Mouse (Mus musculus): ENCODE measurements around the gene Agfg2.

DNA sequence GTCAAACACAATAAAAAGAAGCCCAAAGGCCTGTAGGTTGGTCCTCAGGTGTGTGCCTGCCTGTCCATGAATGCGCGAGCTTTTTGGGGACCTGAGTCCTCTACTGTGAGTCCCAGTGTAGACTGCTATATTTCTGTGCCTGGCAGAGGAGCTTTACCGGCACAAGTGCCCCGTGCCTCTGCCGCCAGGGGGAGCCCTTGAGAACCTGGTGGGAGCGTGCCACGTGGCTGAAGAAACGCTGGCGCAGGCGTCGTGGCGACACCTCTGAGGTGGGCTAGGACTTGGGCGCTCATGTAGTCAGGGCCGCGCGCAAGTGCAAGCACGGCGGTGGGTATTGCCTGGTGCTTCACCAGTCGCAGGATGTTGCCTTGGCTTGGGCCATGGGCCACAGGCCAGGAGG lies 43.5 kb downstream of the Agfg2 start, which contains the start of gene Sap25:
- no peak for TF ChIP-seq POLR2A (IDR thresholded peaks at IDR 0.05; ENCODE audit: insufficient read depth, low read depth, low read length)
- peak; percentile 43; the same call in 1 of the 2 replicates for TF ChIP-seq CTCF (IDR thresholded peaks at IDR 0.05; ENCODE audit: insufficient read depth, low read depth, low read length)
